Mouse (Mus musculus): Measurements from ENCODE around the gene Cgref1.

GRCm38 (mm10) chr5:30966189-30966588 is 20.8 kb upstream of the Cgref1 start:
- TF ChIP-seq CTCF (IDR thresholded peaks at IDR 0.05; ENCODE audit: extremely low read depth, insufficient read depth, low read length) (no peak), POLR2A (IDR thresholded peaks at IDR 0.05; ENCODE audit: extremely low read depth, insufficient read depth, low read length) (no peak)
